Mouse (Mus musculus) thymus, postnatal 4 days (tissue): ENCODE measurements around the gene Isoc2b.
"Not testable (repeated sequence)": the region's sequence is repeated elsewhere in the genome, so short reads cannot be mapped to it uniquely, and the experiment has no call there.

Experiments used
- DNase-seq: peaks from one replicate; pipeline ENCODE4 v3.0.0; 2021

Gene Isoc2b

GRCm38 (mm10) chr7:4870133-4870532 lies at the start of gene Isoc2b:
Gene Isoc2b (minus strand): TSS chr7:4870258.
- DNase-seq: no peak

GRCm38 (mm10) chr7:4919096-4919495 lies 49.0 kb upstream of the Isoc2b start:
- no peak for DNase-seq

- no peak for DNase-seq
Measured at GRCm38 (mm10) chr7:4918681-4919080, 48.6 kb upstream of the Isoc2b start.

- DNase-seq: no peak
Measured at GRCm38 (mm10) chr7:4917494-4917893, 47.4 kb upstream of the Isoc2b start.

GRCm38 (mm10) chr7:4915669-4916416 lies 45.8 kb upstream of the Isoc2b start:
- peak; percentile 53 for DNase-seq

GRCm38 (mm10) chr7:4915007-4915665 lies 45.1 kb upstream of the Isoc2b start, which contains the start of gene Zfp628:
Gene Zfp628 (plus strand): TSS chr7:4915217.
- peak; percentile 97 for DNase-seq

- DNase-seq: no peak
Measured at GRCm38 (mm10) chr7:4912248-4912647, 42.2 kb upstream of the Isoc2b start.

GRCm38 (mm10) chr7:4911561-4911960 lies 41.5 kb upstream of the Isoc2b start:
- peak; percentile 82 for DNase-seq

- no peak for DNase-seq
Measured at GRCm38 (mm10) chr7:4906466-4906950, 36.5 kb upstream of the Isoc2b start, which contains the start of gene Gm36210. Gene Gm36210 (minus strand): TSS chr7:4906516.

GRCm38 (mm10) chr7:4902404-4902803 lies 32.3 kb upstream of the Isoc2b start:
- peak; percentile 2 for DNase-seq

GRCm38 (mm10) chr7:4901171-4901570 lies 31.1 kb upstream of the Isoc2b start:
- DNase-seq: peak; percentile 78

- peak; percentile 28 for DNase-seq
Measured at GRCm38 (mm10) chr7:4900523-4900851, 30.4 kb upstream of the Isoc2b start.

GRCm38 (mm10) chr7:4899649-4900522 lies 29.8 kb upstream of the Isoc2b start:
- DNase-seq: peak; percentile 46

- peak; percentile 13 for DNase-seq
Measured at GRCm38 (mm10) chr7:4898851-4899648, 29.0 kb upstream of the Isoc2b start.

- no peak for DNase-seq
Measured at GRCm38 (mm10) chr7:4895186-4895585, 25.1 kb upstream of the Isoc2b start.

- DNase-seq: no peak
Measured at GRCm38 (mm10) chr7:4886680-4887079, 16.6 kb upstream of the Isoc2b start.

- not testable (repeated sequence) for DNase-seq
Measured at GRCm38 (mm10) chr7:4879036-4879435, 9.0 kb upstream of the Isoc2b start.

GRCm38 (mm10) chr7:4878186-4878585 lies 8.1 kb upstream of the Isoc2b start:
- peak; percentile 74 for DNase-seq

- peak; percentile 31 for DNase-seq
Measured at GRCm38 (mm10) chr7:4877226-4877625, 7.2 kb upstream of the Isoc2b start.

- DNase-seq: peak; percentile 86
Measured at GRCm38 (mm10) chr7:4876753-4877221, 6.7 kb upstream of the Isoc2b start, which contains the start of gene Isoc2a. Gene Isoc2a (plus strand): TSS chr7:4877153.

- DNase-seq: no peak
Measured at GRCm38 (mm10) chr7:4866631-4867180, 3.4 kb downstream of the Isoc2b start.
